Mouse (Mus musculus) hindbrain, embryonic 15.5 days (tissue): ENCODE data around the gene Zfp286. TPM values are rescaled to one million over a fixed set of nuclear protein-coding genes. Genes with fewer than 3 reads are reported as not detected.
"Not testable (repeated sequence)": the region's sequence is repeated elsewhere in the genome, so short reads cannot be mapped to it uniquely, and the experiment has no call there.

Experiments
- ATAC-seq: fragments of 200-750 bp; cut with Nextera tagmentation; 2 replicates; pipeline ENCODE4 v1.8.0; 2017; ENCODE audit warnings: low read depth, moderate number of reproducible peaks, moderate TSS enrichment; ENCODE audit not compliant: low FRiP score
- H3K27ac ChIP-seq: fragments of 300-500 bp; sonication (generic); replicated peaks from 2 replicates; pipeline ENCODE4 v1.5.1; 2015; ENCODE audit warnings: mild to moderate bottlenecking, inconsistent platforms
- H3K27me3 ChIP-seq: fragments of 300-500 bp; sonication (generic); 2 replicates; pipeline ENCODE4 v1.6.1; 2015; ENCODE audit warnings: control low read depth, inconsistent platforms
- H3K36me3 ChIP-seq: fragments of 300-500 bp; sonication (generic); 2 replicates; pipeline ENCODE4 v1.6.1; 2015; ENCODE audit warnings: control low read depth, inconsistent platforms
- H3K4me1 ChIP-seq: fragments of 300-500 bp; sonication (generic); replicated peaks from 2 replicates; pipeline ENCODE4 v1.6.1; 2015; ENCODE audit warnings: control low read depth, inconsistent platforms
- H3K4me2 ChIP-seq: fragments of 300-500 bp; sonication (generic); 2 replicates; pipeline ENCODE4 v1.6.1; 2015; ENCODE audit warnings: moderate library complexity, mild to moderate bottlenecking, inconsistent platforms
- H3K4me3 ChIP-seq: fragments of 300-500 bp; sonication (generic); 2 replicates; pipeline ENCODE4 v1.5.1; 2015; ENCODE audit warnings: mild to moderate bottlenecking, inconsistent platforms
- H3K9ac ChIP-seq: fragments of 300-500 bp; sonication (generic); 2 replicates; pipeline ENCODE4 v1.6.1; 2015; ENCODE audit warnings: inconsistent platforms
- H3K9me3 ChIP-seq: fragments of 300-500 bp; sonication (generic); 2 replicates; pipeline ENCODE4 v1.6.1; 2016; ENCODE audit warnings: control low read depth, inconsistent platforms
- WGBS: fragments of 180-500 bp; shearing (Covaris S2); methylation state at CpG from one replicate; pipeline ENCODE4 v1.1.7; 2015; 5-methylcytosine and 5-hydroxymethylcytosine counted together
- polyA plus RNA-seq: library from polyadenylated mRNA; unstranded; fragments of >200 nt; fragmentation: Nextera tagmentation; extraction: Ambion mirVana; gene quantifications from 2 replicates; pipeline ENCODE4 v1.2.1, GENCODE M21; 2015

Gene Zfp286
- polyA plus RNA-seq, 1 experiment from 2014 or later, result 31.0 TPM

- H3K4me3 ChIP-seq, result no peak overlapping the region
- H3K27me3 ChIP-seq, result 0 out of 2 replicates have a peak, but pooled peaks cover 5% of the 10 kb centered on the region
- no peak for ATAC-seq
- H3K36me3 ChIP-seq, result no peaks in the 10 kb centered on the region
- no peak overlapping the region for H3K9ac ChIP-seq
- H3K27ac ChIP-seq, result no peak overlapping the region
- no peak overlapping the region for H3K4me2 ChIP-seq
- 78% methylated on average over 9 of the region's 9 CpGs for WGBS
- H3K4me1 ChIP-seq, result peaks cover 11% of the 10 kb centered on the region; the same call in 1 of the 2 replicates
- H3K9me3 ChIP-seq, result no peaks in the 10 kb centered on the region
These were observed 28.4 kb downstream of the Zfp286 start for GRCm38 (mm10) chr11:62760755-62761457.

- H3K4me2 ChIP-seq, result no peak overlapping the region
- no peaks in the 10 kb centered on the region for H3K36me3 ChIP-seq
- H3K4me1 ChIP-seq, result peaks cover 11% of the 10 kb centered on the region; the same call in 1 of the 2 replicates
- no peak overlapping the region for H3K9ac ChIP-seq
- no peaks in the 10 kb centered on the region for H3K9me3 ChIP-seq
- H3K27ac ChIP-seq, result no peak overlapping the region
- ATAC-seq, result no peak
- 0 out of 2 replicates have a peak, but pooled peaks cover 5% of the 10 kb centered on the region for H3K27me3 ChIP-seq
- H3K4me3 ChIP-seq, result no peak overlapping the region
- WGBS, result 82% methylated on average over 11 of the region's 11 CpGs
These were observed 30.8 kb downstream of the Zfp286 start for GRCm38 (mm10) chr11:62758491-62758890.

- 82% methylated on average over 6 of the region's 6 CpGs for WGBS
- Histone ChIP-seq H3K9me3 (no peaks in the 10 kb centered on the region), H3K4me2 (no peak overlapping the region), H3K27ac (no peak overlapping the region), H3K36me3 (no peaks in the 10 kb centered on the region), H3K9ac (no peak overlapping the region), H3K4me3 (no peak overlapping the region), H3K4me1 (peaks cover 11% of the 10 kb centered on the region; the same call in 1 of the 2 replicates), H3K27me3 (0 out of 2 replicates have a peak, but pooled peaks cover 5% of the 10 kb centered on the region)
- ATAC-seq, result no peak
These were observed 31.4 kb downstream of the Zfp286 start for GRCm38 (mm10) chr11:62757906-62758305.

- H3K36me3 ChIP-seq, result no peaks in the 10 kb centered on the region
- WGBS, result 9% methylated on average over 7 of the region's 7 CpGs
- ATAC-seq, result no peak
- H3K4me1 ChIP-seq, result peaks cover 11% of the 10 kb centered on the region; the same call in 1 of the 2 replicates
- no peaks in the 10 kb centered on the region for H3K9me3 ChIP-seq
- no peak overlapping the region for H3K27ac ChIP-seq
- H3K4me2 ChIP-seq, result peak overlapping the region; percentile 75
- H3K27me3 ChIP-seq, result 0 out of 2 replicates have a peak, but pooled peaks cover 5% of the 10 kb centered on the region
- H3K9ac ChIP-seq, result peak overlapping the region; percentile 45
- peak overlapping the region; percentile 46 for H3K4me3 ChIP-seq
These were observed 32.1 kb downstream of the Zfp286 start for GRCm38 (mm10) chr11:62757143-62757507.

DNA sequence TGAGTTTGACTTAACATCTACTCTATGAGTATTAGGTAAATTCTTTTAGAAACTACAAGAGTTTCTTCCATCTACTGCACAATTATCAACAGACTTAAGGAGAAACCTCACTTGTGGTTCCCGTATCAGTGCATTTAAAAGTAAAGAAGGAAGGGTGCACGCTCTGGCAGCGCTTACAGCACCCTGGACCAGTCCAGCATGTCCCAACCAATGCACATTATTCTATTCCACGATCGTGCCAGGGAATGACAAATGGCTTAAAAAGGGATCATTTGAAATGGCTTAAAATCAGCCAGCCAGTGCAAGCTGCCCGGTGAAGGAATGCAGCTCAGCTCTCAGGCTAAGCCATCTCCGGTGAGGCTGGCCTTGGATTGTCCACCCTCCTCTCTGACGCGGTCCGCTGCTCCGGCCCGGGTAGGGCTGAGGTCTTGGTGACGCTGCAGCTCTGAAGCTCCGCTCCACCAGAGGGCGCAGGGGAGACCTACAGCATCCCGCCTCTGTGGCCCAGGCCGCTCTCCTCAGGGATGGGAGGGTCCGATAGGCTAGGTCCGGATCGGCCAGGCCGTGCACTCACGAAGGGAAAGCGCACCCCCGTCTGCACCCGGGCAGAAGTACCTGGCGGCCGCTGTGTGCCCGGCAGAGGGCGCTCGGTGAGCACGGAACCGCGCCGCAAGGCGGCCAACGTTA lies 32.7 kb downstream of the Zfp286 start:
- 8% methylated on average over 36 of the region's 36 CpGs for WGBS
- Histone ChIP-seq H3K36me3 (no peaks in the 10 kb centered on the region), H3K9me3 (no peaks in the 10 kb centered on the region), H3K27me3 (0 out of 2 replicates have a peak, but pooled peaks cover 5% of the 10 kb centered on the region), H3K9ac (peak overlapping the region; percentile 45), H3K4me2 (peak overlapping the region; percentile 75), H3K4me3 (peak overlapping the region; percentile 46), H3K27ac (peak overlapping the region; percentile 25; the same call in 1 of the 2 replicates), H3K4me1 (peaks cover 11% of the 10 kb centered on the region; the same call in 1 of the 2 replicates)
- peak; percentile 98 for ATAC-seq

- no peak for ATAC-seq
- H3K4me1 ChIP-seq, result peaks cover 11% of the 10 kb centered on the region; the same call in 1 of the 2 replicates
These were observed 36.5 kb downstream of the Zfp286 start, which contains the start of gene Gm10428 for GRCm38 (mm10) chr11:62752780-62753179. Gm10428 (plus strand) TSS chr11:62753100.

DNA sequence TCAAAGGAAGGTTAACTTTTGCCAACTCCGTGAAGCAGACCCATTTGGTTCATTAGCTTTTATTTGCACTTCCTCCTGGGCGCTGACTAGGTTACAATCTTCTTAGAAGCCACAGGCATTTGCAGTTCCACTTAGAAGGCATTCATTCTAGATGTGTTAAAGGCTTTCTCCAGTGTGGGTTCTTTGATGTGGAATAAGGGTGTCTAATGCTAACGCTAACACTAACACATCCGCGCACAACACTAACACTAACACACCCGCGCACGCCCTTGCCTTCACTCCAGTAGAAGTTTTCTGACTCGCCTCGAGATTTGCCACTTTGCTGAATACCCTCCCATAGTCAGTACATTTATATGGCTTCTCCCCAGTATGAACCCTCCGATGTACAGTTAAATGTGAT lies 37.1 kb downstream of the Zfp286 start:
- no peak for ATAC-seq
- H3K27me3 ChIP-seq, result 0 out of 2 replicates have a peak, but pooled peaks cover 4% of the 10 kb centered on the region
- H3K4me3 ChIP-seq, result no peak overlapping the region
- WGBS, result 80% methylated on average over 11 of the region's 11 CpGs
- peaks cover 6% of the 10 kb centered on the region; the same call in 1 of the 2 replicates for H3K4me1 ChIP-seq
- H3K9me3 ChIP-seq, result no peaks in the 10 kb centered on the region
- H3K9ac ChIP-seq, result no peak overlapping the region
- H3K27ac ChIP-seq, result no peak overlapping the region
- no peak overlapping the region for H3K4me2 ChIP-seq
- no peaks in the 10 kb centered on the region for H3K36me3 ChIP-seq

More at GRCm38 (mm10) chr11:62752780-62753179, 36.5 kb downstream of the Zfp286 start, which contains the start of gene Gm10428:
- Histone ChIP-seq H3K4me3 (no peak within 1 kb of the TSS), H3K9ac (no peak within 1 kb of the TSS), H3K9me3 (no peaks in the 10 kb centered on the region), H3K36me3 (no peaks in the 10 kb centered on the region), H3K27me3 (0 out of 2 replicates have a peak, but pooled peaks cover 4% of the 10 kb centered on the region), H3K4me2 (no peak within 1 kb of the TSS), H3K27ac (no peak within 1 kb of the TSS)
- 88% methylated on average over 8 of the region's 8 CpGs for WGBS

- not testable (repeated sequence) for H3K4me2 ChIP-seq, H3K27me3 ChIP-seq, H3K9me3 ChIP-seq, H3K27ac ChIP-seq, ATAC-seq, H3K4me3 ChIP-seq, H3K9ac ChIP-seq, H3K36me3 ChIP-seq
- 90% methylated on average over 13 of the region's 13 CpGs for WGBS
- peaks cover 11% of the 10 kb centered on the region; the same call in 1 of the 2 replicates for H3K4me1 ChIP-seq
These were observed 39.8 kb downstream of the Zfp286 start for GRCm38 (mm10) chr11:62749445-62749844.

- ATAC-seq, result no peak
- H3K9me3 ChIP-seq, result no peaks in the 10 kb centered on the region
- H3K4me2 ChIP-seq, result no peak overlapping the region
- H3K27me3 ChIP-seq, result 0 out of 2 replicates have a peak, but pooled peaks cover 4% of the 10 kb centered on the region
- no peak overlapping the region for H3K27ac ChIP-seq
- 74% methylated on average over 4 of the region's 4 CpGs for WGBS
- H3K9ac ChIP-seq, result no peak overlapping the region
- no peaks in the 10 kb centered on the region for H3K36me3 ChIP-seq
- H3K4me3 ChIP-seq, result no peak overlapping the region
- peaks cover 11% of the 10 kb centered on the region; the same call in 1 of the 2 replicates for H3K4me1 ChIP-seq
These were observed 41.2 kb downstream of the Zfp286 start for GRCm38 (mm10) chr11:62748062-62748461.

DNA sequence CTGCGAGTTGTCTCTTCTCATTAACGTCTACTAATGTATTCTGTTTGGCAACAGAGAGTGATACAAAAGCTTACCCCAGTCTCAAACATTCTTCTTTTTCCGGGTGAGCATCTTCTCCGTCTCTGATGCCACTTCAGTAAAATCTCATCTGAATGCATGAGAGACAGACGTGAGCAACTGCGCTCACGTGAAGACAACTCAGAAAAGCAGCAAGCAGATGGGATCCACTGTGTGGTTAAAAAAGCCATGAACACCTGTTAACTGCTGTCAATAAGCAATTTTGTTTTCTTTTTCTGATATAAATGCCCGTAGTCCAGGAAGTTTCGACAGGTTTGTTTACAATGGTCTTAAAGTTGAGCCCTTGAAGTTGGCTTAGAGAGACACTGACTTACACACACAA lies 42.0 kb downstream of the Zfp286 start:
- WGBS, result 80% methylated on average over 9 of the region's 9 CpGs
- Histone ChIP-seq H3K27ac (no peak overlapping the region), H3K36me3 (no peaks in the 10 kb centered on the region), H3K4me2 (no peak overlapping the region), H3K4me3 (no peak overlapping the region), H3K27me3 (0 out of 2 replicates have a peak, but pooled peaks cover 4% of the 10 kb centered on the region), H3K9me3 (no peaks in the 10 kb centered on the region), H3K4me1 (peaks cover 11% of the 10 kb centered on the region; the same call in 1 of the 2 replicates), H3K9ac (no peak overlapping the region)
- ATAC-seq, result no peak

DNA sequence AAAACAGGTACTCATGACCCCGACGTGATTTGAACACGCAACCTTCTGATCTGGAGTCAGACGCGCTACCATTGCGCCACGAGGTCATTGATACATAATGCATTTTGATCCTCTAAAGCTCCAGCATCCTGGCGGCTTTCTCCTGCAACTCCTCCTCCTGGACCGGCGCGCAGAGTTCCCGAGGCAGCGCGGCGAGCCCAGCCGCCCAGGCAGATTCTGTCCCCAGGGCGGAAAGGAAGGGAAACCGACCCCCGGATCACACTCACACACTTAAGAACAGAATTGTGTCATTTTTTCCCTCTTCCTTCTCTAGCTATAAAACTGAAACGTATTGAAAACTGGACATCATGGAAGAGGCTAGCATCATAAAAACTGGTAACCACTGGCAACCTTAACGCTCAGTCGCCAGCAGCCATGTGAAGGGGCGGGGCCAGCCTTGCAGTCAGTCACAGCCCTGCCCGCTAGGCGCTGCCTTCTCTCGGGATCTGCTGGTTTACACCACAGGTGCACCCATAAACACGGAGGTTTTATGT lies 43.2 kb downstream of the Zfp286 start:
- 2% methylated on average over 27 of the region's 27 CpGs for WGBS
- 0 out of 2 replicates have a peak, but pooled peaks cover 4% of the 10 kb centered on the region for H3K27me3 ChIP-seq
- peak overlapping the region; percentile 56 for H3K27ac ChIP-seq
- peak; percentile 88 for ATAC-seq
- no peaks in the 10 kb centered on the region for H3K9me3 ChIP-seq
- peaks cover 11% of the 10 kb centered on the region; the same call in 1 of the 2 replicates for H3K4me1 ChIP-seq
- H3K4me3 ChIP-seq, result peak overlapping the region; percentile 46
- H3K4me2 ChIP-seq, result peak overlapping the region; percentile 67
- H3K36me3 ChIP-seq, result no peaks in the 10 kb centered on the region
- peak overlapping the region; percentile 38 for H3K9ac ChIP-seq
